Mouse (Mus musculus): ENCODE results near the gene Spata32.

The Spata32 gene

GRCm38 (mm10) chr11:103201664-103202063, 16.6 kb downstream of the Spata32 start:
- DNase-seq = peak; percentile 71 to 78

- DNase-seq = peak; percentile 88 to 90
These were observed 19.1 kb downstream of the Spata32 start for GRCm38 (mm10) chr11:103198911-103199803.

- DNase-seq = peak in 1 of 2 experiments; percentile 34
These were observed 19.9 kb downstream of the Spata32 start for GRCm38 (mm10) chr11:103198339-103198738.

- DNase-seq = no peak
These were observed 20.9 kb downstream of the Spata32 start for GRCm38 (mm10) chr11:103197340-103197739.

- DNase-seq = peak in 1 of 2 experiments; percentile 30
These were observed 22.6 kb downstream of the Spata32 start for GRCm38 (mm10) chr11:103195656-103196055.

- DNase-seq = peak in 1 of 2 experiments; percentile 31
These were observed 23.0 kb downstream of the Spata32 start for GRCm38 (mm10) chr11:103195236-103195635.

GRCm38 (mm10) chr11:103193825-103194168, 24.4 kb downstream of the Spata32 start:
- no peak for DNase-seq

GRCm38 (mm10) chr11:103192956-103193824, 25.0 kb downstream of the Spata32 start:
- peak; percentile 78 to 82 for DNase-seq

GRCm38 (mm10) chr11:103192230-103192955, 25.8 kb downstream of the Spata32 start:
- DNase-seq = peak; percentile 54 to 57

- DNase-seq = peak; percentile 57 to 64
These were observed 33.3 kb downstream of the Spata32 start for GRCm38 (mm10) chr11:103184891-103185290.

GRCm38 (mm10) chr11:103181911-103182310, 36.3 kb downstream of the Spata32 start:
- DNase-seq = no peak

GRCm38 (mm10) chr11:103181349-103181748, 36.9 kb downstream of the Spata32 start:
- no peak for DNase-seq

- no peak for DNase-seq
These were observed 37.8 kb downstream of the Spata32 start for GRCm38 (mm10) chr11:103180426-103180825.

- no peak for DNase-seq
These were observed 39.5 kb downstream of the Spata32 start for GRCm38 (mm10) chr11:103178748-103179147.

- no peak for DNase-seq
These were observed 40.3 kb downstream of the Spata32 start for GRCm38 (mm10) chr11:103177815-103178485.

GRCm38 (mm10) chr11:103177216-103177615, 41.0 kb downstream of the Spata32 start:
- no peak for DNase-seq

- no peak for DNase-seq
These were observed 41.7 kb downstream of the Spata32 start for GRCm38 (mm10) chr11:103176510-103176909.

- DNase-seq = no peak
These were observed 42.4 kb downstream of the Spata32 start for GRCm38 (mm10) chr11:103175688-103176442.

GRCm38 (mm10) chr11:103174891-103175391, 43.3 kb downstream of the Spata32 start:
- DNase-seq = no peak

- no peak for DNase-seq
These were observed 43.8 kb downstream of the Spata32 start for GRCm38 (mm10) chr11:103174411-103174832.

- no peak for DNase-seq
These were observed 44.4 kb downstream of the Spata32 start for GRCm38 (mm10) chr11:103173771-103174344.

Measured in cerebellum, postnatal 36 days (tissue).